Mouse (Mus musculus) cerebellum, adult 2 months (tissue): ENCODE measurements at regions not wholly inside any gene's neighbourhood (a gene's known extent, or its start where the extent isn't known, plus 50 kb on each side); places are given as distances from the start of the nearest gene placed in this dataset.

Experiments
- DNase-seq, 2 experiments: peaks; one replicate each; pipeline ENCODE4 v3.0.0; 2021
- H3K27ac ChIP-seq: fragments of 200-500 bp; 2 replicates; pipeline ENCODE4 v1.5.1; 2012; ENCODE audit warnings: low read length, control low read depth, inconsistent platforms; ENCODE audit not compliant: insufficient read depth
- H3K27me3 ChIP-seq: fragments of 200-500 bp; 2 replicates; pipeline ENCODE4 v1.6.1; 2012; ENCODE audit warnings: inconsistent platforms, mild to moderate bottlenecking, low read length, moderate library complexity; ENCODE audit not compliant: control insufficient read depth, insufficient read depth
- H3K4me1 ChIP-seq: fragments of 200-500 bp; 2 replicates; pipeline ENCODE4 v1.6.1; 2011; ENCODE audit warnings: low read length; ENCODE audit not compliant: control insufficient read depth, insufficient read depth
- H3K4me3 ChIP-seq: fragments of 200-500 bp; replicated peaks from 2 replicates; pipeline ENCODE3; 2011; ENCODE audit warnings: mild to moderate bottlenecking, low read depth, low read length, control low read depth; ENCODE audit not compliant: insufficient read depth
- CTCF ChIP-seq: fragments of 200-500 bp; IDR thresholded peaks from 2 replicates; pipeline ENCODE4 v1.5.1; 2011; ENCODE audit warnings: low read depth, mild to moderate bottlenecking, control low read depth, low read length, moderate library complexity, borderline replicate concordance; ENCODE audit not compliant: insufficient read depth
- POLR2A ChIP-seq: fragments of 200-500 bp; IDR thresholded peaks from 2 replicates; pipeline ENCODE4 v1.6.1; 2011; ENCODE audit warnings: low read length, control low read depth, borderline replicate concordance; ENCODE audit not compliant: insufficient read depth
- WGBS: fragments of 180-500 bp; shearing (Covaris S2); methylation state at CpG from one replicate; pipeline ENCODE4 v1.1.7; 2018; 5-methylcytosine and 5-hydroxymethylcytosine counted together

- H3K27ac ChIP-seq = no peak overlapping the region
- H3K27me3 ChIP-seq = no peaks in the 10 kb centered on the region
- no peak for TF ChIP-seq POLR2A
- TF ChIP-seq CTCF = no peak
- 55% methylated on average over 2 of the region's 2 CpGs for WGBS
- H3K4me1 ChIP-seq = no peaks in the 10 kb centered on the region
- no peak for DNase-seq
- H3K4me3 ChIP-seq = no peak overlapping the region
Measured at GRCm38 (mm10) chr10:99406764-99407163, 143.7 kb downstream of the Dusp6 start.

- H3K27ac ChIP-seq = no peak overlapping the region
- no peaks in the 10 kb centered on the region for H3K4me1 ChIP-seq
- 87% methylated on average over 2 of the region's 2 CpGs for WGBS
- TF ChIP-seq POLR2A (no peak), CTCF (no peak)
- no peak overlapping the region for H3K4me3 ChIP-seq
- H3K27me3 ChIP-seq = no peaks in the 10 kb centered on the region
- no peak for DNase-seq
Measured at GRCm38 (mm10) chr10:99408786-99409185, 145.8 kb downstream of the Dusp6 start.

GRCm38 (mm10) chr10:99409744-99410143 lies 146.7 kb downstream of the Dusp6 start:
- Histone ChIP-seq H3K4me1 (no peaks in the 10 kb centered on the region), H3K4me3 (no peak overlapping the region), H3K27me3 (no peaks in the 10 kb centered on the region), H3K27ac (no peak overlapping the region)
- TF ChIP-seq CTCF = no peak
- TF ChIP-seq POLR2A = no peak
- WGBS = 91% methylated on average over 11 of the region's 11 CpGs
- DNase-seq = no peak

- TF ChIP-seq POLR2A (no peak), CTCF (no peak)
- no peak overlapping the region for H3K27ac ChIP-seq
- no peaks in the 10 kb centered on the region for H3K4me1 ChIP-seq
- H3K27me3 ChIP-seq = no peaks in the 10 kb centered on the region
- WGBS = 94% methylated on average over 3 of the region's 3 CpGs
- DNase-seq = no peak
- no peak overlapping the region for H3K4me3 ChIP-seq
Measured at GRCm38 (mm10) chr10:99410754-99411153, 147.7 kb downstream of the Dusp6 start.

- no peaks in the 10 kb centered on the region for H3K27me3 ChIP-seq
- 88% methylated on average over 3 of the region's 3 CpGs for whole genome bisulfite sequencing
- no peak overlapping the region for H3K27ac ChIP-seq
- H3K4me3 ChIP-seq = no peak overlapping the region
- DNase-seq = no peak
- TF ChIP-seq CTCF (no peak), POLR2A (no peak)
- H3K4me1 ChIP-seq = no peaks in the 10 kb centered on the region
Measured at GRCm38 (mm10) chr10:99413455-99413854, 150.4 kb downstream of the Dusp6 start.

GRCm38 (mm10) chr10:99416271-99416670 lies 153.2 kb downstream of the Dusp6 start:
- DNase-seq = no peak
- Histone ChIP-seq H3K27ac (no peak overlapping the region), H3K27me3 (no peaks in the 10 kb centered on the region), H3K4me3 (no peak overlapping the region), H3K4me1 (no peaks in the 10 kb centered on the region)
- WGBS = 58% methylated on average over 8 of the region's 8 CpGs
- no peak for TF ChIP-seq CTCF
- no peak for TF ChIP-seq POLR2A

GRCm38 (mm10) chr10:99416896-99417479 lies 154.0 kb downstream of the Dusp6 start:
- no peak overlapping the region for H3K4me3 ChIP-seq
- no peak for DNase-seq
- no peak overlapping the region for H3K27ac ChIP-seq
- no peaks in the 10 kb centered on the region for H3K4me1 ChIP-seq
- no peak for TF ChIP-seq CTCF
- TF ChIP-seq POLR2A = no peak
- no peaks in the 10 kb centered on the region for H3K27me3 ChIP-seq
- 41% methylated on average over 3 of the region's 3 CpGs for WGBS

- TF ChIP-seq POLR2A = no peak
- no peak for TF ChIP-seq CTCF
- WGBS = 48% methylated on average over 7 of the region's 7 CpGs
- no peak for DNase-seq
- H3K27ac ChIP-seq = no peak overlapping the region
- H3K4me3 ChIP-seq = no peak overlapping the region
- H3K4me1 ChIP-seq = no peaks in the 10 kb centered on the region
- no peaks in the 10 kb centered on the region for H3K27me3 ChIP-seq
Measured at GRCm38 (mm10) chr10:99417591-99417990, 154.6 kb downstream of the Dusp6 start.
